Mouse (Mus musculus) MEL (cell line): ENCODE measurements at regions not wholly inside any gene's neighbourhood (a gene's known extent, or its start where the extent isn't known, plus 50 kb on each side); places are given as distances from the start of the nearest gene placed in this dataset.

Experiments
- DNase-seq: peaks from one replicate; pipeline ENCODE4 v3.0.0; 2011; ENCODE audit warnings: low read depth, low spot score
- H3K27ac ChIP-seq: 2 replicates; pipeline ENCODE4 v1.5.1; 2012; ENCODE audit warnings: low read depth, mild to moderate bottlenecking, control low read depth, low read length, moderate library complexity; ENCODE audit not compliant: control insufficient read depth
- H3K27me3 ChIP-seq, 2 experiments: fragments of 150-350 bp in 1 of 2; sonication (generic) in 1 of 2; 2 replicates each; pipeline ENCODE4 v1.6.1; 2012; ENCODE audit warnings: low read length in 2 of 2, mild to moderate bottlenecking in 2 of 2, improper control_type of control experiment in 1 of 2, moderate library complexity in 1 of 2; ENCODE audit not compliant: insufficient read depth in 2 of 2, control insufficient read depth in 1 of 2
- H3K36me3 ChIP-seq, 2 experiments: 2 replicates each; pipeline ENCODE4 v1.6.1; 2012 to 2014; ENCODE audit warnings: low read length in 2 of 2, improper control_type of control experiment in 1 of 2, inconsistent platforms in 1 of 2, mild to moderate bottlenecking in 1 of 2; ENCODE audit not compliant: insufficient read depth in 2 of 2, control insufficient read depth in 1 of 2
- H3K4me1 ChIP-seq, 2 experiments: fragments of 150-350 bp in 1 of 2; sonication (generic) in 1 of 2; 2 replicates each; pipeline ENCODE4 v1.6.1; 2012; ENCODE audit warnings: low read length in 2 of 2, improper control_type of control experiment in 1 of 2, mild to moderate bottlenecking in 1 of 2; ENCODE audit not compliant: insufficient read depth in 2 of 2, control insufficient read depth in 1 of 2
- H3K4me3 ChIP-seq, 2 experiments: fragments of 150-350 bp in 1 of 2; sonication (generic) in 1 of 2; 2 replicates each; pipeline ENCODE4 v1.5.1; 2012; ENCODE audit warnings: low read depth in 2 of 2, low read length in 2 of 2, mild to moderate bottlenecking in 2 of 2, moderate library complexity in 2 of 2, control low read depth in 1 of 2, improper control_type of control experiment in 1 of 2; ENCODE audit not compliant: control insufficient read depth in 1 of 2, insufficient read depth in 1 of 2
- H3K79me2 ChIP-seq: 2 replicates; pipeline ENCODE4 v1.6.1; 2012; ENCODE audit warnings: mild to moderate bottlenecking, low read length, moderate library complexity; ENCODE audit not compliant: control insufficient read depth, poor library complexity, insufficient read depth
- H3K9ac ChIP-seq: 2 replicates; pipeline ENCODE4 v1.6.1; 2012; ENCODE audit warnings: low read depth, mild to moderate bottlenecking, control low read depth, low read length, moderate library complexity; ENCODE audit not compliant: control insufficient read depth, poor library complexity, severe bottlenecking
- H3K9me3 ChIP-seq: fragments of 150-350 bp; sonication (generic); replicated peaks from 2 replicates; pipeline ENCODE4 v1.6.1; 2012; ENCODE audit warnings: mild to moderate bottlenecking, low read length, improper control_type of control experiment, moderate library complexity; ENCODE audit not compliant: insufficient read depth
- ELF1 ChIP-seq: IDR thresholded peaks from 2 replicates; pipeline ENCODE4 v1.6.1; 2014; ENCODE audit warnings: low read depth, mild to moderate bottlenecking, inconsistent platforms, low read length, improper control_type of control experiment, moderate library complexity
- MAZ ChIP-seq: IDR thresholded peaks from 2 replicates; pipeline ENCODE4 v1.6.1; 2012; ENCODE audit warnings: low read depth, mild to moderate bottlenecking, inconsistent platforms, low read length, improper control_type of control experiment
- MXI1 ChIP-seq: IDR thresholded peaks from 2 replicates; pipeline ENCODE4 v1.6.1; 2011; ENCODE audit warnings: mild to moderate bottlenecking, low read depth, low read length, improper control_type of control experiment
- POLR2A ChIP-seq, 2 experiments: IDR thresholded peaks; 2 replicates each; pipeline ENCODE4 v1.6.1; 2011 to 2012; ENCODE audit warnings: low read length in 2 of 2, mild to moderate bottlenecking in 2 of 2, control low read depth in 1 of 2, improper control_type of control experiment in 1 of 2, low read depth in 1 of 2, moderate library complexity in 1 of 2; ENCODE audit not compliant: control insufficient read depth in 1 of 2, insufficient read depth in 1 of 2, poor library complexity in 1 of 2
- POLR2AphosphoS5 ChIP-seq: IDR thresholded peaks from 2 replicates; pipeline ENCODE4 v1.6.1; 2012; ENCODE audit warnings: low read depth, borderline replicate concordance, mild to moderate bottlenecking, inconsistent platforms, low read length, moderate library complexity, mixed read lengths
- RAD21 ChIP-seq: IDR thresholded peaks from 2 replicates; pipeline ENCODE4 v1.6.1; 2011; ENCODE audit warnings: mild to moderate bottlenecking, low read depth, low read length, improper control_type of control experiment
- RCOR1 ChIP-seq: IDR thresholded peaks from 2 replicates; pipeline ENCODE4 v1.6.1; 2012; ENCODE audit warnings: low read depth, mild to moderate bottlenecking, inconsistent platforms, low read length, improper control_type of control experiment
- SIN3A ChIP-seq: IDR thresholded peaks from 2 replicates; pipeline ENCODE4 v1.6.1; 2012; ENCODE audit warnings: low read length, improper control_type of control experiment, inconsistent platforms
- TAL1 ChIP-seq: IDR thresholded peaks from 2 replicates; pipeline ENCODE4 v1.6.1; 2012; ENCODE audit warnings: mild to moderate bottlenecking, inconsistent platforms, low read length, moderate library complexity, mixed read lengths
- TBP ChIP-seq: IDR thresholded peaks from 2 replicates; pipeline ENCODE4 v1.8.0; 2011; ENCODE audit warnings: low read depth, low read length, improper control_type of control experiment
- UBTF ChIP-seq: IDR thresholded peaks from 2 replicates; pipeline ENCODE4 v1.6.1; 2012; ENCODE audit warnings: low read depth, mild to moderate bottlenecking, inconsistent platforms, low read length, improper control_type of control experiment, moderate library complexity, borderline replicate concordance; ENCODE audit not compliant: insufficient read depth
- USF1 ChIP-seq: IDR thresholded peaks from 2 replicates; pipeline ENCODE4 v1.6.1; 2014; ENCODE audit warnings: low read depth, mild to moderate bottlenecking, inconsistent platforms, low read length, improper control_type of control experiment, moderate library complexity
- USF2 ChIP-seq, 2 experiments: IDR thresholded peaks; 2 replicates each; pipeline ENCODE4 v1.6.1; 2011 to 2012; ENCODE audit warnings: improper control_type of control experiment in 2 of 2, low read length in 2 of 2, borderline replicate concordance in 1 of 2, inconsistent platforms in 1 of 2, low read depth in 1 of 2, mild to moderate bottlenecking in 1 of 2; ENCODE audit not compliant: insufficient read depth in 1 of 2
- ZNF384 ChIP-seq: IDR thresholded peaks from 2 replicates; pipeline ENCODE4 v1.6.1; 2012; ENCODE audit warnings: low read depth, mild to moderate bottlenecking, inconsistent platforms, low read length, improper control_type of control experiment

DNA sequence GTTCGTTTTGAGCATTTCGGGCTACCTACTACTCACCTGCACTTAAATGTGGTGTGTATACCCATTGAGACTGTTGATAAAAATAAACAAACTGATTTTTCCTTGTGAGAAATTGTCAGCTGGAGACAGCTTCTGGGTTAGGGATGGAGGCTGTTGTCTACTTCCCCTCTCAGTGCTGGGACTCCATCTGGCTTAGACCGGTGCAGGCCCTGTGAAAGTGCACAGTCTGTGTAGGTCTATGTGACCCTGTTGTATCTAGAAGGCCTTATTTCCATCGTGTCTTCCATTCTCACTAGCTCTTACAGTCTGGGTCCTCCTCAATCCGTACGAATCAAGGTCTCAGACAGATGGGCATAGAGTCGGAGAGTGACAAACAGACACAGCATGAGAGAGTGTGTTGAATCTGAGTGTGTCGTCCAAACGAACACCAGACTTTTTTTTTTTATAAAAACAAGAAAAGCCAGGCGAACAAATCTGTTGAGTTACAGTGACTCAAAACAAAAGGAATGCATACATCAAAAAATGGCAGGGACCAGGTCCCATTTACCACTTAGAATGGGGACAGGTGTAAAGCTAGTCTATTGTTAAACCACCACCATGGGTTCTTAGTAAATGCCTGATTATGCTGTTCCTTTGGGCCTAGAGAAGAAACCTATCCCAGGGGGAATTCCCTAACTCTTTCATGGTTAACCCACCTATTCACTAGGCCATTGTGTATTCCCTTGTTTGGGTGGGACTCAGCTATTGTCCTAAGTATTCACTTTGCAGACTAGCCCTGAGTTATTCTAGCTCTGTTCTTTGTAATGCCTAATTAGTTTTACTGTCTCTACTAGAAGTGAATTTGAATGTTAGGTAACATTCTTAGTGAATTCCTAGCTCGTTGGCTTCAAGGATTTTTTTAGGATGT, 69.1 kb upstream of the Pax1 start:
- no peaks in the 10 kb centered on the region for H3K27me3 ChIP-seq
- no peaks in the 10 kb centered on the region for H3K4me1 ChIP-seq
- DNase-seq = no peak
- H3K36me3 ChIP-seq = no peaks in the 10 kb centered on the region
- no peaks in the 10 kb centered on the region for H3K9me3 ChIP-seq
- no peaks in the 10 kb centered on the region for H3K79me2 ChIP-seq
- H3K4me3 ChIP-seq = no peak overlapping the region
- TF ChIP-seq ELF1 (no peak), MXI1 (no peak), USF1 (no peak), SIN3A (no peak), USF2 (IDR thresholded peaks at IDR 0.05; ENCODE audit: borderline replicate concordance in 1 of 2, insufficient read depth in 1 of 2, low read depth in 1 of 2, low read length in 2 of 2) (no peak), POLR2A (IDR thresholded peaks at IDR 0.05; ENCODE audit: control insufficient read depth in 1 of 2, insufficient read depth in 1 of 2, low read depth in 1 of 2, low read length in 2 of 2, poor library complexity in 1 of 2) (no peak), TAL1 (no peak), RCOR1 (no peak), TBP (no peak), ZNF384 (no peak), POLR2AphosphoS5 (no peak), UBTF (no peak), MAZ (no peak)
- H3K9ac ChIP-seq = no peak overlapping the region
- no peak overlapping the region for H3K27ac ChIP-seq

DNA sequence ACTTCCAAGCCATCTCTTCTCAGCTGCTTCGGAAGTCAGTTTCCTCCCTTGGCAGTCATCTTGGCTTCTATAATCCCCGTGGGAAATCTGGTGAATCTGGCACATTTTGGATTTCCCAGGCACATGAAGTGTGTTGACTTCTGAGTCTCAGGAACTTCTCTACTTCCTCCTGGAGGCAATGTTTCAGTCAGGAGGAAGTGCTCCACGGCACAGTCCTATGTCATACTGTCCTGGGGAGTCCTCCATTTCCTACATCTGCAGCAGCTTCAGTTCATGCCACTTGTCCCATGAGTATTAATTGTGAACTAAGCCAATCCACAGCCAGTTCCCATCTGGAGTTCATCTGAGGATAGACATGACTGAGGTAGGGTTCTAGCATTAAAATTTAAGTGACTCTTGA, 78.3 kb upstream of the Pax1 start:
- DNase-seq = no peak
- Histone ChIP-seq H3K4me3 (no peak overlapping the region), H3K79me2 (no peaks in the 10 kb centered on the region), H3K9ac (no peak overlapping the region)
- TF ChIP-seq SIN3A (no peak), TBP (no peak), MAZ (no peak), RAD21 (no peak)
- TF ChIP-seq, all 39 proteins: peak for 0
- Histone ChIP-seq H3K9me3 (no peaks in the 10 kb centered on the region), H3K36me3 (no peaks in the 10 kb centered on the region), H3K27me3 (no peaks in the 10 kb centered on the region), H3K4me1 (no peaks in the 10 kb centered on the region), H3K27ac (no peak overlapping the region)
